Mouse (Mus musculus): ENCODE results near the gene Lamc1.

Gene Lamc1

GRCm38 (mm10) chr1:153191237-153191942 lies 141.2 kb downstream of the Lamc1 start:
- no peak for DNase-seq (ENCODE audit: low read depth)

- DNase-seq (ENCODE audit: low read depth) = no peak
Observed at GRCm38 (mm10) chr1:153188081-153188480, 144.5 kb downstream of the Lamc1 start.

- no peak for DNase-seq (ENCODE audit: low read depth)
Observed at GRCm38 (mm10) chr1:153185828-153186803, 146.5 kb downstream of the Lamc1 start, which contains the start of gene Lamc2. Gene Lamc2, minus strand, starts transcription at chr1:153186447.

GRCm38 (mm10) chr1:153180586-153181289 lies 151.8 kb downstream of the Lamc1 start:
- no peak for DNase-seq (ENCODE audit: low read depth)

- no peak for DNase-seq (ENCODE audit: low read depth)
Observed at GRCm38 (mm10) chr1:153180160-153180559, 152.4 kb downstream of the Lamc1 start.

GRCm38 (mm10) chr1:153174801-153175200 lies 157.8 kb downstream of the Lamc1 start:
- no peak for DNase-seq (ENCODE audit: low read depth)

GRCm38 (mm10) chr1:153173276-153173675 lies 159.3 kb downstream of the Lamc1 start:
- no peak for DNase-seq (ENCODE audit: low read depth)

- no peak for DNase-seq (ENCODE audit: low read depth)
Observed at GRCm38 (mm10) chr1:153172291-153172731, 160.3 kb downstream of the Lamc1 start.

GRCm38 (mm10) chr1:153171011-153171410 lies 161.6 kb downstream of the Lamc1 start:
- DNase-seq (ENCODE audit: low read depth) = no peak

All from naive thymus-derived CD4-positive, alpha-beta T cell, adult 2 months (primary cell).